Mouse (Mus musculus) neutrophil, adult 59 days (primary cell): ENCODE results near the gene Clec2l. TPM values are rescaled to one million over a fixed set of nuclear protein-coding genes. Genes with fewer than 3 reads are reported as not detected.

Experiments
- total RNA-seq, 2 experiments: library from RNA; stranded (reverse); gene quantifications; 1 replicate in 1 of 2; 2 replicates in 1 of 2; pipeline ENCODE4 v1.2.4; 2023

Clec2l gene
- total RNA-seq = not detected

DNA sequence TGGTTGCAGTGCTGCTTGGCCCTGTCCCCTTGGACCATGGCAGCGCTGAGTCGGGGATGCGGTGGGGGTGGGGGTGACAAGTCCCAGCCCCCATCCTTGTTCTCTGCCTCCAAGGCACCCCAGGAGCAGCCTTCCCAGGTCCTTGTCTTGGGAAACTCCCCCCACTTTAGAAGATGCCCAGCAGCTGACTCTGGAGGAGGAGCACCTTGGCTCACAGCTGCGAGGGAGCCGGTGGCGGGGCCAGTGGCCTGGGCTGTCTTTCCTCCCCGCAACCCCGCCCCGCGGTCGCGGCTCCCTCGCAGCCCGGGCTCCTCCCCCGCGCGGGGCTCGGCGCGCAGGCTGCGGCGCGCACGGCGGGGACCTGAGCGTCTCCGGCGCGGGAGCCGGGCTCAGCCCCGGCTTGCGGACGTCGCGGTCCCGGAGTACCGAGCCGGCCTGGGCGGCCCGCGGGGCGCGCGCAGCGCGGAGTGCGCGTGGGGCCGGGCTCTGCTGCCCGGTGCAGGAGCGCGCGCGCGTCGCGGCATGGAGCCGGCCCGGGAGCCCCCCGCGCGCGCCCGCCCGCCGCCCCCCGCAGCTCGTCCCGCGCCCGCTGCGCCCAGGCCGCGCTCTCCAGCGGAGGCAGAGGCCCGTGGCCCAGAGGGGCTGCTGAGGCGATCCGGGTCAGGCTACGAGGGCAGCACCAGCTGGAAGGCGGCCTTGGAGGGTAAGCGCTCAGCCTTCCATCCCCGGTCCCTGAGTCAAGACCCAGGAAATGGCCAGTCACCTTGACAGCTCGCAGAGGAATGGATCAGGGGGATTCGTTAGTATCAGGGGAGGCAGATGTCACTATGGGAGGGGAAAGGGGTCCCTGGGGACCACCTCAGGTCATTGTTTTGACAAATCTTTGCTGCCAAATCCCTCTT, at the start of gene Clec2l:
TSS of gene Clec2l (plus strand) at position 356 of the 902 bp plus-strand sequence.

DNA sequence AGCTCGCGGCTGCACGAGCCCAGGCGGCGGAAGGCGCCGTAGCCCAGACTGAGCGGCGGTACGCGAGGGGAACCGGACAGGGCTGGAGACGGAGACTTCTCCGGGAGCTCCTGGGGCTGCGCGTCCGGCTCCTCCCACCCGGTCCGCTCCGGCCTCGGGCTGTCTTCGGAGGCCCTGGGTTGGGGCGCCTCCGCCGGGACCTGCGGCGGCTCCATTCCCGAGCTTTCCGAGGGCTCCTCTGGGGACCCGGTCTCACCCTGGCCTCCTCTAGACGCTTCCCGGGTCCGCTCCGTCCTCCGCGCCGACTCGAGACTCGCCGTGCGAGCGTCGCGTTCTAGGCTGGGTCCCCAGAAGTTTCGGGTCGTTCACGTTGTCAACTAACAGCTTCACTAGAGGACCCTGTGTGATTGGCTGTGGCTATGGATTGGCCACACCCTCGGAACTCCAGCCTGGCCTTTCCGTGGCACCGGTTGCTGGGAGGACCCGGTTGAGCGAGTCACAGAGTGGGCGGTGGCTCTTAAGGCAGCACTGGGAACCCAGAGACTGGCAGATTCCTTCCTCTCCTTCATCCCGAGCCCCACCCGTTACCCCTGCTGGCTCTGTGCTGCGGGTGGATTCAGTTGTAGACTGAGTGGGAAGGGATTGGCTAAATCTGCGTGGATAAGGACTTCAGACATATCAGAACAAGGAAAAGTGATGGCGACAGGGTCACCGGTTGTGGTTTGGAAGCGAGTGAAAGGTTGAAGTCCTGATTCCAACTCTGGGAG, 25.8 kb upstream of the Clec2l start, which contains the start of gene Klrg2:
TSS of gene Klrg2 (minus strand) at position 391 of the 767 bp plus-strand sequence.

Other genes starting within 250 kb of the Clec2l start
- gene Ubn2, start 229.1 kb upstream of the Clec2l start, total RNA-seq = 10 to 100 TPM; 22.3 to 24.6 TPM
- gene Fmc1, start 129.6 kb upstream of the Clec2l start, total RNA-seq = 10 to 100 TPM; 17.1 to 19.3 TPM
- gene Luc7l2, start 111.7 kb upstream of the Clec2l start, total RNA-seq = 100 to 1,000 TPM; 272 to 278 TPM
- not detected for gene Klrg2, start 25.8 kb upstream of the Clec2l start, total RNA-seq
- 10 to 100 TPM; 39.4 to 53.8 TPM for gene Tbxas1, start 212.3 kb downstream of the Clec2l start, total RNA-seq
- gene Hipk2, start 213.1 kb downstream of the Clec2l start, total RNA-seq = 10 to 100 TPM; 68.2 to 83.6 TPM